Mouse (Mus musculus) liver, embryonic 13.5 days (tissue): ENCODE results near the gene Clasp2. TPM values are rescaled to one million over a fixed set of nuclear protein-coding genes. Genes with fewer than 3 reads are reported as not detected.
"Not testable (repeated sequence)": the region's sequence is repeated elsewhere in the genome, so short reads cannot be mapped to it uniquely, and the experiment has no call there.

Experiments used
- ATAC-seq: fragments of 200-750 bp; cut with Nextera tagmentation; 2 replicates; pipeline ENCODE4 v1.8.0; 2017; ENCODE audit warnings: low read depth, mild to moderate bottlenecking, moderate number of reproducible peaks, moderate library complexity
- DNase-seq: peaks from one replicate; pipeline ENCODE4 v3.0.0; 2022
- H3K27ac ChIP-seq: fragments of 300-500 bp; sonication (generic); 2 replicates; pipeline ENCODE4 v1.5.1; 2015; ENCODE audit warnings: moderate library complexity, mild to moderate bottlenecking, inconsistent platforms
- H3K27me3 ChIP-seq: fragments of 300-500 bp; sonication (generic); 2 replicates; pipeline ENCODE4 v1.6.1; 2015; ENCODE audit warnings: mild to moderate bottlenecking, inconsistent platforms
- H3K36me3 ChIP-seq: fragments of 300-500 bp; sonication (generic); 2 replicates; pipeline ENCODE4 v1.6.1; 2015; ENCODE audit warnings: mild to moderate bottlenecking, inconsistent platforms
- H3K4me1 ChIP-seq: fragments of 300-500 bp; sonication (generic); replicated peaks from 2 replicates; pipeline ENCODE4 v1.6.1; 2015; ENCODE audit warnings: inconsistent platforms
- H3K4me2 ChIP-seq: fragments of 300-500 bp; sonication (generic); 2 replicates; pipeline ENCODE4 v1.6.1; 2015; ENCODE audit warnings: inconsistent platforms, mild to moderate bottlenecking, moderate library complexity
- H3K4me3 ChIP-seq: fragments of 300-500 bp; sonication (generic); replicated peaks from 2 replicates; pipeline ENCODE4 v1.5.1; 2015; ENCODE audit warnings: mild to moderate bottlenecking, inconsistent platforms
- H3K9ac ChIP-seq: fragments of 300-500 bp; sonication (generic); 2 replicates; pipeline ENCODE4 v1.6.1; 2015; ENCODE audit warnings: mild to moderate bottlenecking, inconsistent platforms
- H3K9me3 ChIP-seq: fragments of 300-500 bp; sonication (generic); replicated peaks from 2 replicates; pipeline ENCODE4 v1.6.1; 2016; ENCODE audit warnings: inconsistent platforms
- WGBS: fragments of 180-500 bp; shearing (Covaris S2); methylation state at CpG from one replicate; pipeline ENCODE4 v1.1.7; 2015; ENCODE audit not compliant: insufficient replicate concordance; 5-methylcytosine and 5-hydroxymethylcytosine counted together
- polyA plus RNA-seq: library from polyadenylated mRNA; unstranded; fragments of >200 nt; fragmentation: Nextera tagmentation; extraction: Ambion mirVana; gene quantifications from 2 replicates; pipeline ENCODE4 v1.2.1, GENCODE M21; 2015

Gene Clasp2
- polyA plus RNA-seq, 1 experiment from 2014 or later: 11.7 TPM

- Histone ChIP-seq H3K4me2 (no peak overlapping the region; the same call in 1 of the 2 replicates), H3K4me3 (no peak overlapping the region)
- no peak for DNase-seq
These were observed 17.2 kb downstream of the Clasp2 start for GRCm38 (mm10) chr9:113758472-113758871.

GRCm38 (mm10) chr9:113759684-113760083, 18.4 kb downstream of the Clasp2 start:
- Histone ChIP-seq H3K36me3 (peaks cover 23% of the 10 kb centered on the region), H3K4me3 (no peak overlapping the region), H3K27me3 (no peaks in the 10 kb centered on the region), H3K9ac (no peak overlapping the region), H3K27ac (no peak overlapping the region), H3K4me1 (peaks cover 38% of the 10 kb centered on the region), H3K4me2 (no peak overlapping the region), H3K9me3 (peaks cover 8% of the 10 kb centered on the region)
- WGBS: 93% methylated on average over 1 of the region's 1 CpGs
- ATAC-seq (no peak), DNase-seq (no peak)

More at GRCm38 (mm10) chr9:113758472-113758871, 17.2 kb downstream of the Clasp2 start:
- Histone ChIP-seq H3K9me3 (peaks cover 8% of the 10 kb centered on the region), H3K27ac (peak overlapping the region; percentile 60; the same call in 1 of the 2 replicates), H3K27me3 (no peaks in the 10 kb centered on the region), H3K4me1 (peaks cover 50% of the 10 kb centered on the region), H3K36me3 (peaks cover 23% of the 10 kb centered on the region), H3K9ac (no peak overlapping the region)
- ATAC-seq: no peak
- WGBS: 78% methylated on average over 10 of the region's 10 CpGs

GRCm38 (mm10) chr9:113762389-113762788, 21.1 kb downstream of the Clasp2 start:
- Histone ChIP-seq H3K4me1 (peaks cover 14% of the 10 kb centered on the region), H3K4me2 (no peak overlapping the region), H3K27me3 (no peaks in the 10 kb centered on the region), H3K4me3 (no peak overlapping the region), H3K27ac (no peak overlapping the region), H3K36me3 (peaks cover 28% of the 10 kb centered on the region), H3K9me3 (peaks cover 8% of the 10 kb centered on the region), H3K9ac (no peak overlapping the region)
- 87% methylated on average over 6 of the region's 6 CpGs for WGBS
- DNase-seq: no peak
- ATAC-seq: no peak

GRCm38 (mm10) chr9:113763123-113763522, 21.9 kb downstream of the Clasp2 start:
- no peak for DNase-seq
- no peaks in the 10 kb centered on the region for H3K27me3 ChIP-seq
- H3K36me3 ChIP-seq: peaks cover 31% of the 10 kb centered on the region
- no peak overlapping the region for H3K4me2 ChIP-seq
- no peak overlapping the region for H3K9ac ChIP-seq
- ATAC-seq: no peak
- H3K27ac ChIP-seq: no peak overlapping the region
- H3K9me3 ChIP-seq: peaks cover 8% of the 10 kb centered on the region
- WGBS: 69% methylated on average over 4 of the region's 4 CpGs
- no peak overlapping the region for H3K4me3 ChIP-seq
- peaks cover 9% of the 10 kb centered on the region for H3K4me1 ChIP-seq

- Histone ChIP-seq H3K9ac (no peak overlapping the region), H3K27me3 (no peaks in the 10 kb centered on the region), H3K4me2 (no peak overlapping the region), H3K4me3 (no peak overlapping the region), H3K4me1 (0 out of 2 replicates have a peak, but pooled peaks cover 3% of the 10 kb centered on the region), H3K27ac (no peak overlapping the region), H3K36me3 (peaks cover 33% of the 10 kb centered on the region), H3K9me3 (no peaks in the 10 kb centered on the region)
- ATAC-seq (no peak), DNase-seq (no peak)
- 37% methylated on average over 4 of the region's 4 CpGs for WGBS
These were observed 29.4 kb downstream of the Clasp2 start for GRCm38 (mm10) chr9:113770640-113771039.

- Histone ChIP-seq H3K4me1 (no peaks in the 10 kb centered on the region), H3K4me3 (no peak overlapping the region), H3K36me3 (peaks cover 4% of the 10 kb centered on the region; the same call in 1 of the 2 replicates), H3K27me3 (no peaks in the 10 kb centered on the region), H3K27ac (no peak overlapping the region), H3K4me2 (no peak overlapping the region), H3K9ac (no peak overlapping the region), H3K9me3 (no peaks in the 10 kb centered on the region)
- DNase-seq (no peak), ATAC-seq (no peak)
- 60% methylated on average over 3 of the region's 3 CpGs for WGBS
These were observed 39.6 kb downstream of the Clasp2 start for GRCm38 (mm10) chr9:113780863-113781262.

GRCm38 (mm10) chr9:113782362-113783005, 41.2 kb downstream of the Clasp2 start:
- Histone ChIP-seq H3K27ac (no peak overlapping the region), H3K9me3 (no peaks in the 10 kb centered on the region), H3K4me1 (no peaks in the 10 kb centered on the region), H3K4me2 (no peak overlapping the region), H3K36me3 (0 out of 2 replicates have a peak, but pooled peaks cover under 1% of the 10 kb centered on the region), H3K4me3 (no peak overlapping the region), H3K27me3 (no peaks in the 10 kb centered on the region), H3K9ac (no peak overlapping the region)
- WGBS: 68% methylated on average over 4 of the region's 4 CpGs
- DNase-seq (no peak), ATAC-seq (no peak)

- Histone ChIP-seq H3K4me3 (no peak overlapping the region), H3K27ac (no peak overlapping the region), H3K9me3 (no peaks in the 10 kb centered on the region), H3K4me1 (no peaks in the 10 kb centered on the region), H3K4me2 (no peak overlapping the region), H3K9ac (no peak overlapping the region), H3K36me3 (no peaks in the 10 kb centered on the region), H3K27me3 (no peaks in the 10 kb centered on the region)
- no peak for ATAC-seq
- WGBS: 38% methylated on average over 5 of the region's 5 CpGs
- no peak for DNase-seq
These were observed 42.4 kb downstream of the Clasp2 start for GRCm38 (mm10) chr9:113783674-113784073.

GRCm38 (mm10) chr9:113789283-113789682, 48.0 kb downstream of the Clasp2 start:
- not testable (repeated sequence) for H3K9me3 ChIP-seq, ATAC-seq, DNase-seq, H3K27ac ChIP-seq, H3K4me2 ChIP-seq, H3K9ac ChIP-seq, H3K4me3 ChIP-seq, H3K36me3 ChIP-seq, H3K27me3 ChIP-seq
- 71% methylated on average over 6 of the region's 6 CpGs for WGBS
- peaks cover 18% of the 10 kb centered on the region for H3K4me1 ChIP-seq

GRCm38 (mm10) chr9:113792651-113793512, 51.6 kb downstream of the Clasp2 start:
- 8% methylated on average over 17 of the region's 17 CpGs for WGBS
- DNase-seq: peak; percentile 8
- peaks cover 24% of the 10 kb centered on the region for H3K4me1 ChIP-seq
- ATAC-seq: peak; percentile 77
- peak overlapping the region; percentile 33 for H3K9ac ChIP-seq
- peak overlapping the region; percentile 38 for H3K4me3 ChIP-seq
- H3K27ac ChIP-seq: peak overlapping the region; percentile 45
- no peaks in the 10 kb centered on the region for H3K27me3 ChIP-seq
- peak overlapping the region; percentile 54 for H3K4me2 ChIP-seq
- no peaks in the 10 kb centered on the region for H3K36me3 ChIP-seq
- no peaks in the 10 kb centered on the region for H3K9me3 ChIP-seq

- DNase-seq: no peak
- H3K9ac ChIP-seq: peak overlapping the region; percentile 33
These were observed 52.2 kb downstream of the Clasp2 start for GRCm38 (mm10) chr9:113793513-113793905.

More at GRCm38 (mm10) chr9:113793513-113793905, 52.2 kb downstream of the Clasp2 start:
- no peaks in the 10 kb centered on the region for H3K36me3 ChIP-seq
- no peaks in the 10 kb centered on the region for H3K9me3 ChIP-seq
- 60% methylated on average over 3 of the region's 3 CpGs for WGBS
- H3K4me3 ChIP-seq: peak overlapping the region; percentile 38
- H3K27ac ChIP-seq: no peak overlapping the region
- peak overlapping the region; percentile 54 for H3K4me2 ChIP-seq
- ATAC-seq: no peak
- peaks cover 24% of the 10 kb centered on the region for H3K4me1 ChIP-seq
- H3K27me3 ChIP-seq: no peaks in the 10 kb centered on the region
